Mouse (Mus musculus) MEL (cell line): ENCODE data around the gene Frrs1. TPM values are rescaled to one million over a fixed set of nuclear protein-coding genes. Genes with fewer than 3 reads are reported as not detected.

Source experiments
- DNase-seq: peaks from one replicate; pipeline ENCODE4 v3.0.0; 2011; ENCODE audit warnings: low read depth, low spot score
- H3K27ac ChIP-seq: 2 replicates; pipeline ENCODE4 v1.5.1; 2012; ENCODE audit warnings: low read depth, mild to moderate bottlenecking, control low read depth, low read length, moderate library complexity; ENCODE audit not compliant: control insufficient read depth
- H3K27me3 ChIP-seq, 2 experiments: fragments of 150-350 bp in 1 of 2; sonication (generic) in 1 of 2; 2 replicates each; pipeline ENCODE4 v1.6.1; 2012; ENCODE audit warnings: low read length in 2 of 2, mild to moderate bottlenecking in 2 of 2, improper control_type of control experiment in 1 of 2, moderate library complexity in 1 of 2; ENCODE audit not compliant: insufficient read depth in 2 of 2, control insufficient read depth in 1 of 2
- H3K36me3 ChIP-seq, 2 experiments: 2 replicates each; pipeline ENCODE4 v1.6.1; 2012 to 2014; ENCODE audit warnings: low read length in 2 of 2, improper control_type of control experiment in 1 of 2, inconsistent platforms in 1 of 2, mild to moderate bottlenecking in 1 of 2; ENCODE audit not compliant: insufficient read depth in 2 of 2, control insufficient read depth in 1 of 2
- H3K4me1 ChIP-seq, 2 experiments: fragments of 150-350 bp in 1 of 2; sonication (generic) in 1 of 2; 2 replicates each; pipeline ENCODE4 v1.6.1; 2012; ENCODE audit warnings: low read length in 2 of 2, improper control_type of control experiment in 1 of 2, mild to moderate bottlenecking in 1 of 2; ENCODE audit not compliant: insufficient read depth in 2 of 2, control insufficient read depth in 1 of 2
- H3K4me3 ChIP-seq, 2 experiments: fragments of 150-350 bp in 1 of 2; sonication (generic) in 1 of 2; 2 replicates each; pipeline ENCODE4 v1.5.1; 2012; ENCODE audit warnings: low read depth in 2 of 2, low read length in 2 of 2, mild to moderate bottlenecking in 2 of 2, moderate library complexity in 2 of 2, control low read depth in 1 of 2, improper control_type of control experiment in 1 of 2; ENCODE audit not compliant: control insufficient read depth in 1 of 2, insufficient read depth in 1 of 2
- H3K79me2 ChIP-seq: 2 replicates; pipeline ENCODE4 v1.6.1; 2012; ENCODE audit warnings: mild to moderate bottlenecking, low read length, moderate library complexity; ENCODE audit not compliant: control insufficient read depth, poor library complexity, insufficient read depth
- H3K9ac ChIP-seq: 2 replicates; pipeline ENCODE4 v1.6.1; 2012; ENCODE audit warnings: low read depth, mild to moderate bottlenecking, control low read depth, low read length, moderate library complexity; ENCODE audit not compliant: control insufficient read depth, poor library complexity, severe bottlenecking
- H3K9me3 ChIP-seq: fragments of 150-350 bp; sonication (generic); replicated peaks from 2 replicates; pipeline ENCODE4 v1.6.1; 2012; ENCODE audit warnings: mild to moderate bottlenecking, low read length, improper control_type of control experiment, moderate library complexity; ENCODE audit not compliant: insufficient read depth
- CTCF ChIP-seq, 3 experiments: IDR thresholded peaks in 2 of 3; conservative IDR thresholded peaks in 1 of 3; 2 replicates each; pipeline ENCODE4 v1.5.1; 2011 to 2012; ENCODE audit warnings: low read length in 3 of 3, low read depth in 2 of 3, mild to moderate bottlenecking in 2 of 3, improper control_type of control experiment in 1 of 3, inconsistent platforms in 1 of 3, mixed read lengths in 1 of 3, moderate library complexity in 1 of 3; ENCODE audit not compliant: control insufficient read depth in 1 of 3, insufficient read depth in 1 of 3, poor library complexity in 1 of 3, severe bottlenecking in 1 of 3
- ETS1 ChIP-seq: IDR thresholded peaks from 2 replicates; pipeline ENCODE4 v1.6.1; 2012; ENCODE audit warnings: low read depth, mild to moderate bottlenecking, inconsistent platforms, low read length, improper control_type of control experiment, moderate library complexity
- GATA1 ChIP-seq: IDR thresholded peaks from 2 replicates; pipeline ENCODE4 v1.6.1; 2011; ENCODE audit warnings: low read depth, low read length, improper control_type of control experiment
- HCFC1 ChIP-seq: IDR thresholded peaks from 2 replicates; pipeline ENCODE4 v1.6.1; 2012; ENCODE audit warnings: low read depth, mild to moderate bottlenecking, inconsistent platforms, low read length, improper control_type of control experiment, moderate library complexity
- KAT2A ChIP-seq: conservative IDR thresholded peaks from 2 replicates; pipeline ENCODE4 v1.6.1; 2012; ENCODE audit warnings: low read depth, low read length, improper control_type of control experiment, inconsistent platforms
- MAX ChIP-seq: IDR thresholded peaks from 2 replicates; pipeline ENCODE4 v1.6.1; 2011; ENCODE audit warnings: low read length, improper control_type of control experiment
- MAZ ChIP-seq: IDR thresholded peaks from 2 replicates; pipeline ENCODE4 v1.6.1; 2012; ENCODE audit warnings: low read depth, mild to moderate bottlenecking, inconsistent platforms, low read length, improper control_type of control experiment
- MYB ChIP-seq: IDR thresholded peaks from 2 replicates; pipeline ENCODE4 v1.6.1; 2011; ENCODE audit warnings: mild to moderate bottlenecking, low read depth, low read length, improper control_type of control experiment
- MYC ChIP-seq: IDR thresholded peaks from 2 replicates; pipeline ENCODE4 v1.6.1; 2011; ENCODE audit warnings: low read depth, mild to moderate bottlenecking, low read length, improper control_type of control experiment, moderate library complexity
- POLR2AphosphoS2 ChIP-seq: IDR thresholded peaks from 2 replicates; pipeline ENCODE4 v1.6.1; 2011; ENCODE audit warnings: low read length, improper control_type of control experiment
- POLR2AphosphoS5 ChIP-seq: IDR thresholded peaks from 2 replicates; pipeline ENCODE4 v1.6.1; 2012; ENCODE audit warnings: low read depth, borderline replicate concordance, mild to moderate bottlenecking, inconsistent platforms, low read length, moderate library complexity, mixed read lengths
- RAD21 ChIP-seq: IDR thresholded peaks from 2 replicates; pipeline ENCODE4 v1.6.1; 2011; ENCODE audit warnings: mild to moderate bottlenecking, low read depth, low read length, improper control_type of control experiment
- SIN3A ChIP-seq: IDR thresholded peaks from 2 replicates; pipeline ENCODE4 v1.6.1; 2012; ENCODE audit warnings: low read length, improper control_type of control experiment, inconsistent platforms
- SMC3 ChIP-seq: IDR thresholded peaks from 2 replicates; pipeline ENCODE4 v1.6.1; 2011; ENCODE audit warnings: low read depth, low read length, improper control_type of control experiment
- TAL1 ChIP-seq: IDR thresholded peaks from 2 replicates; pipeline ENCODE4 v1.6.1; 2012; ENCODE audit warnings: mild to moderate bottlenecking, inconsistent platforms, low read length, moderate library complexity, mixed read lengths
- TBP ChIP-seq: IDR thresholded peaks from 2 replicates; pipeline ENCODE4 v1.8.0; 2011; ENCODE audit warnings: low read depth, low read length, improper control_type of control experiment
- USF1 ChIP-seq: IDR thresholded peaks from 2 replicates; pipeline ENCODE4 v1.6.1; 2014; ENCODE audit warnings: low read depth, mild to moderate bottlenecking, inconsistent platforms, low read length, improper control_type of control experiment, moderate library complexity
- ZC3H11A ChIP-seq: IDR thresholded peaks from 2 replicates; pipeline ENCODE4 v1.6.1; 2012; ENCODE audit warnings: low read depth, mild to moderate bottlenecking, inconsistent platforms, low read length, improper control_type of control experiment
- ZKSCAN1 ChIP-seq: IDR thresholded peaks from 2 replicates; pipeline ENCODE4 v1.6.1; 2012; ENCODE audit warnings: low read depth, mild to moderate bottlenecking, inconsistent platforms, low read length, improper control_type of control experiment, moderate library complexity
- ZNF384 ChIP-seq: IDR thresholded peaks from 2 replicates; pipeline ENCODE4 v1.6.1; 2012; ENCODE audit warnings: low read depth, mild to moderate bottlenecking, inconsistent platforms, low read length, improper control_type of control experiment
- polyA plus RNA-seq, 2 experiments: library from polyadenylated mRNA; stranded (reverse) in 1 of 2; unstranded in 1 of 2; fragments of >175 nt in 1 of 2; fragments of >200 nt in 1 of 2; gene quantifications; 2 replicates each; pipeline versions ENCODE4 v1.2.1 to v1.2.4; 2012; ENCODE audit warnings: low replicate concordance in 2 of 2, low read depth in 1 of 2; ENCODE audit not compliant: insufficient read length in 2 of 2, insufficient read depth in 1 of 2, missing spikeins in 1 of 2
- total RNA-seq: library from RNA; depleted of rRNA; stranded (reverse); fragments of 300-350 nt; gene quantifications from 2 replicates; pipeline ENCODE4 v1.2.3, GENCODE M21; 2012

Frrs1 gene
- total and polyA plus RNA-seq, 3 experiments = 78.5 to 625 (median 84.6) TPM

DNA sequence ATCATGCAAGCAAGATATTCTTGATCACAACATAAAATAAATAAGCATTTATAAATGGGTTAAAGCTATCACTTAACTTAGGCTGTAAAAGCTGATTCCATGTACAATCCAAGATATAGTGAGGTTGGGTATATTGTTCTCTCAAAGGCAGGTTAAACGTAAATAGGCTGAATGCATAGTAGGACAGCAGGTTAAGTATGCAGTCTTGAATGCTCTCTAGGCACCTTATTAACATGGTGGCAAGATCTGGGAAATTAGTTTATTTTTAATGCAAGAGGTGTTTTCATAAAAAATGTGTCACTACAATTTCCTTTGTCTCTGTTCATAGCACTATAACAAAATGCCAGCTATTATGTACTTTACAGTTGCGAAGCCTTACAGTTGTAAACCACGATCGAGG is 23.9 kb upstream of the Frrs1 start:
- no peaks in the 10 kb centered on the region for H3K9me3 ChIP-seq
- no peak overlapping the region for H3K27ac ChIP-seq
- no peaks in the 10 kb centered on the region for H3K27me3 ChIP-seq
- H3K4me3 ChIP-seq = peak overlapping the region; percentile 56 to 59
- H3K9ac ChIP-seq = peak overlapping the region; percentile 51
- no peak for DNase-seq
- peaks cover 0 to 2% of the 10 kb centered on the region in 2 experiments; a peak in 1 of 4 replicates for H3K36me3 ChIP-seq
- TF ChIP-seq USF1 (no peak), MAZ (no peak), ZC3H11A (no peak), KAT2A (no peak), POLR2AphosphoS2 (no peak), ZKSCAN1 (peak; percentile 90), POLR2AphosphoS5 (no peak)
- no peaks in the 10 kb centered on the region for H3K79me2 ChIP-seq
- H3K4me1 ChIP-seq = no peaks in the 10 kb centered on the region; a peak in 1 of 4 replicates

DNA sequence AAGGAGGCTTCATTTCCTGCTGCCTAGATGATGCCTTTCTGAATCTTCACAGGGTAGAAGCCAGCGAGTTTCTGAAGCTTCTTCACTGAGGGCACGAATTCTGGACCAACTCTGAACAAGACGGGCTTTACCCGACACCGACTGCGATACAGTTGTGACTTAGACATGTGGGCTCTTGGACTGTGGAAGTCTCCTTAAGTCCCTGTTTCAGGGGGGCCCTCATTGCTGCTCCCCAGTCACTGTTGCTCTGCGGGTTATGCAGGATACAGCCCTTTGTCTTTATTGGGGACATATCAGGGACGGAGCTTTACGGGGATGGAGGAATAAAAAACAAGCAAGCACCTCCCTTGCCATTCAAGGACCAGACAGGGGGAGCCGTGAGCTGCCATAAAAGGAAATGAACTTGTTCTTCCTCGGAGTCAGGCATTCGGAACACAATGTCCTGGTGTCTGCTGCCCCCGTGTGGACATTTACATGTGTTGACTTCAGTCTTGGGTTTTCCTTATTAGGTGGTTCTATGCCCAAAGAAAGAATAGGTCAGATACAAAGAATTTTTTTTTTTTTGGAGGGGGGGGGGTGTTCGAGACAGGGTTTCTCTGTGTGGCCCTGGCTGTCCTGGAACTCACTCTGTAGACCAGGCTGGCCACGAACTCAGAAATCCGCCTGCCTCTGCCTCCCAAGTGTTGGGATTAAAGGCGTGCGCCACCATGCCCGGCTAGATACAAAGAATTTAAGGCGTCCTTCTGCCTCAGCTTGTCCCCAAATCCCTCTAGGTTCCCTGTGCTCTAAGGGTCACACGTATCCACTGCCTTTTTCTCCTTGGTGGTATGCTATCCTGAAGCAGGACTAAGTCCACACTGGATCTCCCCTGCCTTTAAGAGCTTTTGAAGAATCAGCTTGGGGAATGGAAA is 23.2 kb upstream of the Frrs1 start:
- TF ChIP-seq SIN3A = peak; percentile 75
- TF ChIP-seq ZC3H11A = peak; percentile 86
- TF ChIP-seq KAT2A = no peak
- TF ChIP-seq MYB = no peak
- TF ChIP-seq HCFC1 = 0 out of 2 replicates have a peak, but pooled peaks have one; percentile 37
- TF ChIP-seq ETS1 = no peak
- TF ChIP-seq MYC = peak; percentile 82; the same call in 1 of the 2 replicates
- no peak for TF ChIP-seq TAL1
- peak; percentile 92 for TF ChIP-seq RAD21
- peak; percentile 62; the same call in 1 of the 2 replicates for TF ChIP-seq TBP
- 0 out of 2 replicates have a peak, but pooled peaks have one; percentile 28 for TF ChIP-seq MAX
- no peak for TF ChIP-seq POLR2AphosphoS2
- TF ChIP-seq SMC3 = peak; percentile 86
- TF ChIP-seq MAZ = 0 out of 2 replicates have a peak, but pooled peaks have one; percentile 46
- no peak for TF ChIP-seq GATA1
- TF ChIP-seq ZNF384 = peak; percentile 69
- TF ChIP-seq CTCF (IDR thresholded peaks at IDR 0.05 in 2 of 3, conservative IDR thresholded peaks at IDR 0.05 in 1 of 3; ENCODE audit: control insufficient read depth in 1 of 3, insufficient read depth in 1 of 3, low read depth in 2 of 3, low read length in 3 of 3, poor library complexity in 1 of 3, severe bottlenecking in 1 of 3) = peak; percentile 56 to 93 (median 83)
- peaks cover 0 to 2% of the 10 kb centered on the region in 2 experiments; a peak in 1 of 4 replicates for H3K36me3 ChIP-seq

More for the DNA sequence above, 23.2 kb upstream of the Frrs1 start:
- Histone ChIP-seq H3K27ac (no peak overlapping the region), H3K27me3 (no peaks in the 10 kb centered on the region), H3K9me3 (no peaks in the 10 kb centered on the region), H3K4me3 (peak overlapping the region; percentile 63 to 64), H3K79me2 (no peaks in the 10 kb centered on the region), H3K4me1 (no peaks in the 10 kb centered on the region; a peak in 1 of 4 replicates), H3K9ac (peak overlapping the region; percentile 51)
- DNase-seq = peak; percentile 96
